Mouse (Mus musculus): Measurements from ENCODE around the gene Myo3b.

DNA sequence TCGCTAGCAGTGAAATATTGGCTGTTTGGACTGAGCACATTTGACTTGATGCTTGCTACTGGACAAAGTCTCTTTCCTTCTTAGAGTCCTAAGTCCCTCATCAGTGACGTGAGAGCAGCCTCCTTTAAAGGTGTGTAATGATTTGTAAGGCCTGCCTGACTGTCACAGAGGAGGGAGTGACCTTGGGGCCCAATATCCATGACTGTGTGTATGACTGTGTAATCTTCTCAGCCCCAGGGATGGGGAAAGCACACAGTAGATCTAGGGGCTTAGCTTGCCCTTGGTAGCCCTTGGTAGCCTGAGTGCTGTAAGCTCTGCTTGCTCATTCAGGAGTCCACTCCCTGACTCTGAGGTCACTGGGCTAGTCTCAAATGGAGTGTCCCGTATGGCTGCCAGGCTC lies 276.8 kb downstream of the Myo3b start:
- TF ChIP-seq CTCF (IDR thresholded peaks at IDR 0.05; ENCODE audit: control insufficient read depth, insufficient read depth, insufficient replicate concordance, low read depth, low read length) = no peak
- no peak for TF ChIP-seq POLR2A (IDR thresholded peaks at IDR 0.05; ENCODE audit: control insufficient read depth, low read depth, low read length)
